23 mouse cellular contexts compared by ENCODE assay signal in the genomic region with DNA sequence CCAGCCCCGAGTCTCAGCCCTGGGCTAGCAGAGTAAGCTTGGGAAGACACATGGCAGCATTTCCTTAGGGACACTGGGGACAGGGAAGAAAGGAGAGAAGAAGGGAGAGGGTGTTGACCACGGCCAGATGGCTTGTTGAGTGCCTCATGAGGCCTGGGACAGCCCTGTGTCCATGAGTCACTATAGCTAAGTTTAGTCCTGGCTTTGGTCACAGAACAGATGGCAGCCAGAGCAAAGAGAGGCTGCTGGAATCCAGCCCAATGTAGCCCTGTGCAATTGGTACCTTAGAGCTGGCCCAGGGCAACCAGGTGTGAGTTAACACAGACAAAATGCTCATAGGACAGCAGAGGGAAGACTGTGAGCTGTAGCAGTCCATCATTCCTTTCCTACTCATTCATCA. TPM values are rescaled to one million over a fixed set of nuclear protein-coding genes. Genes with fewer than 3 reads are reported as not detected.
A peak's percentile ranks its signal among the peaks of the same experiment; 100 is the strongest.
DNase-seq lines count a peak whose midpoint lies in the region; ATAC-seq and TF ChIP-seq lines count a peak whose summit lies in the region.
"Had no signal": no experiment of that assay in that cellular context is flagged by ENCODE, and none has a peak within 500 bp of the region (broad histone marks: within the 10 kb centered on the region; RNA-seq: fewer than 3 reads in every experiment).

No protein-coding gene starts in this region.

- peak; percentile 3 for DNase-seq in gastrocnemius, postnatal 14 days
- DNase-seq in gastrocnemius, adult 8-10 months (ENCODE audit: low spot score in 2 of 2), result no peak
- peak; percentile 4 to 7 for DNase-seq in left cerebral cortex, adult 18-20 months (ENCODE audit: low spot score in 2 of 2)
- DNase-seq in left cerebral cortex, postnatal 14 days (ENCODE audit: low spot score in 2 of 2), result no peak
- peak; percentile 91 to 93 for DNase-seq in cerebellum, adult 18-20 months
- DNase-seq in cerebellum, postnatal 25 days, result peak; percentile 93
- no peak for DNase-seq in stomach, postnatal 0 days (ENCODE audit: low spot score)
- no peak for DNase-seq in limb, embryonic 10.5 days (ENCODE audit: low spot score)
- DNase-seq: adrenal gland, postnatal 36 days had no signal

- H3K27me3 ChIP-seq in stomach, postnatal 0 days (ENCODE audit: control insufficient read depth, insufficient read depth, low read length), result no peaks in the 10 kb centered on the region
- no peaks in the 10 kb centered on the region for H3K27me3 ChIP-seq in limb, embryonic 10.5 days (ENCODE audit: low read depth, poor library complexity, severe bottlenecking)
- H3K27me3 ChIP-seq: embryonic facial prominence, embryonic 13.5 days; hindbrain, embryonic 15.5 days; kidney, embryonic 15.5 days; limb, embryonic 15.5 days; liver, embryonic 15.5 days; neural tube, embryonic 12.5 days had no signal

- H3K9ac ChIP-seq in stomach, postnatal 0 days (ENCODE audit: low read length), result no peak overlapping the region
- H3K9ac ChIP-seq: embryonic facial prominence, embryonic 13.5 days; hindbrain, embryonic 15.5 days; kidney, embryonic 15.5 days; limb, embryonic 15.5 days; liver, embryonic 15.5 days; neural tube, embryonic 12.5 days had no signal

- H3K9me3 ChIP-seq in stomach, postnatal 0 days (ENCODE audit: control insufficient read depth, low read length), result no peaks in the 10 kb centered on the region
- H3K9me3 ChIP-seq in limb, embryonic 10.5 days (replicated peaks), result no peaks in the 10 kb centered on the region
- H3K9me3 ChIP-seq: embryonic facial prominence, embryonic 13.5 days; hindbrain, embryonic 15.5 days; kidney, embryonic 15.5 days; limb, embryonic 15.5 days; liver, embryonic 15.5 days; midbrain, embryonic 10.5 days; neural tube, embryonic 12.5 days had no signal

- no peaks in the 10 kb centered on the region for H3K4me1 ChIP-seq in stomach, postnatal 0 days (replicated peaks; ENCODE audit: control insufficient read depth, insufficient read depth)
- no peaks in the 10 kb centered on the region for H3K4me1 ChIP-seq in limb, embryonic 10.5 days
- H3K4me1 ChIP-seq: embryonic facial prominence, embryonic 13.5 days; hindbrain, embryonic 15.5 days; liver, embryonic 15.5 days; midbrain, embryonic 10.5 days; neural tube, embryonic 12.5 days had no signal

- ATAC-seq in stomach, postnatal 0 days (ENCODE audit: low FRiP score, low TSS enrichment), result no peak
- ATAC-seq: activated CD4-positive, CD25-positive, alpha-beta regulatory T cell, adult 4 months; forebrain, embryonic 14.5 days; intestine, postnatal 0 days had no signal

- no peak overlapping the region for H3K4me2 ChIP-seq in stomach, postnatal 0 days (replicated peaks; ENCODE audit: low read depth)
- H3K4me2 ChIP-seq: embryonic facial prominence, embryonic 13.5 days; hindbrain, embryonic 15.5 days; kidney, embryonic 15.5 days; limb, embryonic 15.5 days; liver, embryonic 15.5 days; neural tube, embryonic 12.5 days had no signal

- WGBS in stomach, postnatal 0 days, result 75% methylated on average over 2 of the region's 2 CpGs
- WGBS in limb, embryonic 10.5 days, result 76% methylated on average over 2 of the region's 2 CpGs

- H3K36me3 ChIP-seq in stomach, postnatal 0 days (ENCODE audit: control insufficient read depth, insufficient read depth, low read length), result no peaks in the 10 kb centered on the region
- no peaks in the 10 kb centered on the region for H3K36me3 ChIP-seq in limb, embryonic 10.5 days
- H3K36me3 ChIP-seq: embryonic facial prominence, embryonic 13.5 days; G1E; hindbrain, embryonic 15.5 days; kidney, embryonic 15.5 days; limb, embryonic 15.5 days; liver, embryonic 15.5 days; midbrain, embryonic 10.5 days; neural tube, embryonic 12.5 days had no signal

- no peak overlapping the region for H3K4me3 ChIP-seq in stomach, postnatal 0 days (ENCODE audit: low read depth, low read length)
- H3K4me3 ChIP-seq in limb, embryonic 10.5 days, result no peak overlapping the region
- H3K4me3 ChIP-seq: embryonic facial prominence, embryonic 13.5 days; heart, adult 2 months; hindbrain, embryonic 15.5 days; kidney, embryonic 15.5 days; limb, embryonic 15.5 days; liver, embryonic 15.5 days; midbrain, embryonic 10.5 days; neural tube, embryonic 12.5 days had no signal

- intact Hi-C loops in gastrocnemius, postnatal 14 days (cut with DNase I; ENCODE audit: low total_unique reads), result no loop called here
- intact Hi-C loops in left cerebral cortex, postnatal 14 days (cut with DNase I), result no loop called here

- TF ChIP-seq CTCF in stomach, postnatal 0 days (IDR thresholded peaks at IDR 0.05; ENCODE audit: low read depth), result no peak

- no peak for TF ChIP-seq EP300 in stomach, postnatal 0 days (optimal IDR thresholded peaks at IDR 0.05)

- H3K27ac ChIP-seq in stomach, postnatal 0 days (replicated peaks), result no peak overlapping the region
- H3K27ac ChIP-seq in limb, embryonic 10.5 days, result no peak overlapping the region
- H3K27ac ChIP-seq: embryonic facial prominence, embryonic 13.5 days; heart, adult 2 months; hindbrain, embryonic 15.5 days; kidney, embryonic 15.5 days; limb, embryonic 15.5 days; liver, embryonic 15.5 days; macrophage; midbrain, embryonic 10.5 days; neural tube, embryonic 12.5 days had no signal

RNA-seq across cellular contexts. Expression of a gene that starts 33.2 kb away (rescaled TPM):
- 1 to 10 TPM; 2.3 TPM for total RNA-seq in gastrocnemius, postnatal 14 days (2021)
- 1 to 10 TPM; 1.6 to 2.6 (median 1.6) TPM for total RNA-seq in gastrocnemius, adult 8-10 months (2022)
- 1 to 10 TPM; 2.5 to 2.8 TPM for total RNA-seq in left cerebral cortex, adult 18-20 months (2021)
- 1 to 10 TPM; 1.7 to 4.3 TPM for total RNA-seq in left cerebral cortex, postnatal 14 days (2021)
- 7.2 and 8.9 TPM in 2 replicates for polyA plus RNA-seq in stomach, postnatal 0 days (2015; fragmentation: Nextera tagmentation; extraction: Ambion mirVana)
- polyA plus RNA-seq in limb, embryonic 10.5 days (2016; fragmentation: Nextera tagmentation; extraction: Ambion mirVana), result 13.7 and 22.9 TPM in 2 replicates
- total RNA-seq: G1E; monocyte, adult 5-6 weeks had no signal
- polyA plus RNA-seq: activated CD4-positive, CD25-positive, alpha-beta regulatory T cell, adult 4 months; G1E; macrophage had no signal

Comparison
In these comparisons a context has a peak if more than half of its experiments do, and no peak if none do; other contexts are left out.
1. DNase-seq: peak in gastrocnemius, postnatal 14 days (single experiment), left cerebral cortex, adult 18-20 months (2 of 2), cerebellum, adult 18-20 months (2 of 2) and cerebellum, postnatal 25 days (2 of 2); none in gastrocnemius, adult 8-10 months (0 of 2), left cerebral cortex, postnatal 14 days (0 of 2), stomach, postnatal 0 days (single experiment) and limb, embryonic 10.5 days (single experiment).